Mouse (Mus musculus) kidney, adult 18-20 months (tissue): Measurements from ENCODE around the gene Cuedc1.

Experiments
- DNase-seq: peaks from one replicate; pipeline ENCODE4 v3.0.0; 2021

Gene Cuedc1

GRCm38 (mm10) chr11:88086737-88087627, 10.9 kb upstream of the Cuedc1 start:
- peak; percentile 85 for DNase-seq

GRCm38 (mm10) chr11:88089150-88089549, 8.7 kb upstream of the Cuedc1 start:
- no peak for DNase-seq

- no peak for DNase-seq
Measured at GRCm38 (mm10) chr11:88090293-88090692, 7.6 kb upstream of the Cuedc1 start.

- no peak for DNase-seq
Measured at GRCm38 (mm10) chr11:88091949-88092348, 5.9 kb upstream of the Cuedc1 start.

GRCm38 (mm10) chr11:88097173-88097572, 685 bp upstream of the Cuedc1 start:
- no peak for DNase-seq

- DNase-seq = peak; percentile 81
Measured at GRCm38 (mm10) chr11:88098787-88099598, 1.1 kb downstream of the Cuedc1 start.

- DNase-seq = peak; percentile 79
Measured at GRCm38 (mm10) chr11:88099599-88100023, 1.8 kb downstream of the Cuedc1 start.

- no peak for DNase-seq
Measured at GRCm38 (mm10) chr11:88100170-88100569, 2.3 kb downstream of the Cuedc1 start.

GRCm38 (mm10) chr11:88103214-88103941, 5.5 kb downstream of the Cuedc1 start:
- DNase-seq = no peak

- DNase-seq = no peak
Measured at GRCm38 (mm10) chr11:88105494-88106291, 7.8 kb downstream of the Cuedc1 start.

- no peak for DNase-seq
Measured at GRCm38 (mm10) chr11:88106292-88106554, 8.4 kb downstream of the Cuedc1 start.

GRCm38 (mm10) chr11:88107365-88107764, 9.5 kb downstream of the Cuedc1 start:
- no peak for DNase-seq

- DNase-seq = no peak
Measured at GRCm38 (mm10) chr11:88110031-88110594, 12.3 kb downstream of the Cuedc1 start.

- no peak for DNase-seq
Measured at GRCm38 (mm10) chr11:88112078-88112477, 14.2 kb downstream of the Cuedc1 start.

GRCm38 (mm10) chr11:88112677-88113333, 14.9 kb downstream of the Cuedc1 start:
- no peak for DNase-seq

- DNase-seq = peak; percentile 65
Measured at GRCm38 (mm10) chr11:88113543-88114271, 15.8 kb downstream of the Cuedc1 start.

GRCm38 (mm10) chr11:88114871-88115301, 17.0 kb downstream of the Cuedc1 start:
- DNase-seq = peak; percentile 45

- DNase-seq = no peak
Measured at GRCm38 (mm10) chr11:88116568-88116967, 18.7 kb downstream of the Cuedc1 start.

- peak; percentile 52 for DNase-seq
Measured at GRCm38 (mm10) chr11:88117356-88118090, 19.7 kb downstream of the Cuedc1 start.

- no peak for DNase-seq
Measured at GRCm38 (mm10) chr11:88118091-88118440, 20.2 kb downstream of the Cuedc1 start.
